Mouse (Mus musculus) thymus, postnatal 14 days (tissue): ENCODE results near the gene Nptxr.

Experiments used
- DNase-seq: peaks from one replicate; pipeline ENCODE4 v3.0.0; 2021

The Nptxr gene

GRCm38 (mm10) chr15:79787815-79788214 is 16.8 kb downstream of the Nptxr start:
- no peak for DNase-seq

DNA sequence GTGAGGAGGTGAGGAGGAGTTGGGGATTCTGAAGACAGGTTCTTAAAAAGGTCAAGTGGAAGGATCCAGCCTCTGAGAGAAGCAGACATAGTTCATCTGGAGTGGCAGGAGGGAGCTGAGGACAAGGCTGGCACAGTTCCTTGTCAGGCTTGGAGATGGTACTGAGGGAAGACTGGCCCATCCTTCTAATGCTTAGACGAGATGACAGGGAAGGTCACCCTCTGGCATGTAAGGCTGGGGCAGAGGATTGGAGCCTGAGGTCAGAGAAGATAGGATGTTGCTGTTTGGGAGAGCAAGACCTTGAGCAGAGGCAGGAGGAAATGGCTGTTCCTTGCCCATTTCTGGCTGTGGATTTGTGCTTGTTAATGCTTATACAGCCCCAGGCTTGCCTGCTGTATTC is 19.5 kb downstream of the Nptxr start:
- DNase-seq, result no peak

- no peak for DNase-seq
These were observed 26.8 kb downstream of the Nptxr start, which contains the start of gene Dnal4 for GRCm38 (mm10) chr15:79777749-79778148. Gene Dnal4 (minus strand): TSS chr15:79777849.

DNA sequence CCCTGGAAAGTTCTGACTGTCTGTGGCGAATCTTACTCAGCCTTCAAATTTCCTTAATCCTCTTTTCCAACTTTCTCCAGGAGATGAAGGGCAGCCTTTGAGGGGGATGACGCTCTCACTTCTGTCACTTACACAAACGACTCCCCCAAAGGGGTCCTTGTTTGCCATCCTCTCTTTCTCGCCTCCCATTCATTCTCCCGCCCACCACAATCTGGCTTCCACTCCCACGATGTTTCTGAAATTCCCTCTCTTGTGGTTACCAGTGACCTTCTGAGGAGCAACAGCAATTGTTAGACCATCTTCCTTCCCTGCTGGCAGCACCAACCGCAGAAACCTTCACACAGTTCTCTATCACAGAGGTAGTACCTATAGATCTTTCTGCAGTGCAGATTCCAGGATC is 28.9 kb downstream of the Nptxr start:
- no peak for DNase-seq

- DNase-seq, result peak; percentile 97
These were observed 30.2 kb downstream of the Nptxr start for GRCm38 (mm10) chr15:79774117-79775027.

DNA sequence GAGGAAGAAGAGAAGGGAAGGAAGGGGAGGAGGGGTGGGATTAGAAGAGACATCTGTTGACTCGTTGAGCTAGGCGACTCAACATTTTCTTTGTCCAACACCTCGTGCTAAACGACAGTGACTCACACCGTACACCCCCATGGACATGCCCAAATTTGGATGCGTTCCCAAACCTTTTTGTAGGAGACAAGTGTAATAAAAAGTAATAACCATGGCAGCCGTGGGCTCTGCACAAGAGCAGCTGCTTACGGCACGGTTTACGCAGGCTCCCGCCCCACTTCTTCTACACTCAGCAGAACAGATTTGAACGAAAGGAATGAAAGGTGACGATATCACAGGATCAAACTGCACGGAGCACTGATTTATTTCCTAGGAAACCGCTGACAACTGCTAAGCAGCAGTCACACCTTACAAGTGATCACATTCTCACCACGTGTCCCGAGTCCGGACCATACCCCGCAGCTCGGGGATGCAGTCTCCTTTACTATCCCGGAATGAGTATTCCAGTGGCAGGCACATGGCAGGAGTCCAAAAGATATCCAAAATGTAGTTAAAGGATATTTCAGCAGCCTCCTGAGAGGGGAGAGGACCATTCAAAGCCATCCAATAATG is 33.8 kb downstream of the Nptxr start:
- no peak for DNase-seq

- DNase-seq, result no peak
These were observed 36.3 kb downstream of the Nptxr start for GRCm38 (mm10) chr15:79768302-79768701.

GRCm38 (mm10) chr15:79767327-79767961 is 37.1 kb downstream of the Nptxr start:
- no peak for DNase-seq

- no peak for DNase-seq
These were observed 37.9 kb downstream of the Nptxr start for GRCm38 (mm10) chr15:79766586-79767071.

GRCm38 (mm10) chr15:79766168-79766567 is 38.4 kb downstream of the Nptxr start:
- DNase-seq, result no peak

DNA sequence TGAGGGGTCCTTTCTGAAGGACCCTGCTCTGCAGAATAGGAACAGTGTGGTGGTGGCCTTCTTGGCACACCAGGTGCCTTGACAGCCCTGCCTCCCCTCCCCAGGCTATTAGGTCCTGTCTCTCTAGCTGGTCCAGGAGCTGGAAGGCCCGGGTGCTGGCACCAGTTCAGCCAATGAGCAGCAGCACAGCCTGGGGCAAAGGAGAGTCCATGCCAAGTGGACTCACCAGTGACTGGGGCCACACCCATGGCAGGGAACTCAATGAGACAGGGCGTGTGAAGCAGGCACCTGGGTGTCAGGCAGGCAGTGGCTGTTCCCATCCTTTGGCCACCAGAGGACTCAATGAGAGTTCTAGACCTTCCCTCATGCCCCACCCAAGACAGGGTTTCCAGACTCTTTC is 39.2 kb downstream of the Nptxr start:
- DNase-seq, result no peak

- no peak for DNase-seq
These were observed 39.9 kb downstream of the Nptxr start for GRCm38 (mm10) chr15:79764539-79765267.

DNA sequence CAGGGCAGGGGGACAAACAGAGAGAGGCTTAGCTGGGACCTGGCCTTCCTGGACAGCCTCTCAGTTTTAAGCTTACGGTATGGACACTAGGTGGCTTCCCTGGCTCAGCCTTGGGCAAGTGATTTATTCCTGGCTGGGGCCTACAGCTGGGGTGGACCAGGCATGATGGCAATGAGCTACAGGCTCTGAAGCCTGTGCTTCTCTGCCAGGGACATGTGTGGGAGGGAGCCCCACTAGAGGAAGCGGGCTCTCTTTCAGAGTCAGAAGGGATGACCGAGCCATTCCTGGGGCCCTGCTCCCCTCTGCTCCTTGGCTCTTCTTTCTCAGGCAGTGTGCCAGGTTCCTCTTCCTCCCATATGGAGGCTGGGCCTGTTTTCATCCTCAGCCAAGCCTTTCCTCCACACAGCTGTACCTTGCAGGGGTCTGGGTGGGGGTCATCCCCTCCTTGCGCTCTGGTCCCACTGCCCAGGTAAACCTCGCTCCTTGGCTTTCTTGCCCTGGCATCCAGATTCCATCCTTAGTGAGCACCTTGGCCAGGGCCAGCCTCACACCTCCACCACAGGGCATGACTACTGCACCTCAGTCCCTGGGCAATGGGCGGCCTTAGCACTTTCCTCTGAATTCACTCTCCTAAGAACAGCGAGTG is 40.8 kb downstream of the Nptxr start:
- DNase-seq, result no peak

- no peak for DNase-seq
These were observed 41.6 kb downstream of the Nptxr start for GRCm38 (mm10) chr15:79763001-79763400.

DNA sequence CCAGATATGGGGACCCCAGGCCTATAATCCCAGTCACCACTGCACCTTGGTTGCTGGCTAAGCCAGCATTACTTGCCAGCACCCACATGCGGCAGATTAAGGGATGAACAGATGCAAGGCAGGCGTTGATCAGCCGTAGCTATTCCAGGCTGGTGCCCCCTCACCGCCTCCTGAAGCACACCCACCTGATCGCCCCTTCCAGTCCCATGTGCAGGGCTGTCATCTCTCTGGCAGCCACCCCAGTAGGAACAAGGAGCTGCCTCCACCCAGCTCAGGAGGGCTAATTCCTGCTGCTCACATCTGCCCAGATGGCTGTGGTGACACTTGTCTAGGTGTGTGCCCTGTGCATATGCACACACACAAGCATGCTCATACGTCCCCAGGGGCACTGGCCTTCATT is 43.6 kb downstream of the Nptxr start:
- no peak for DNase-seq

DNA sequence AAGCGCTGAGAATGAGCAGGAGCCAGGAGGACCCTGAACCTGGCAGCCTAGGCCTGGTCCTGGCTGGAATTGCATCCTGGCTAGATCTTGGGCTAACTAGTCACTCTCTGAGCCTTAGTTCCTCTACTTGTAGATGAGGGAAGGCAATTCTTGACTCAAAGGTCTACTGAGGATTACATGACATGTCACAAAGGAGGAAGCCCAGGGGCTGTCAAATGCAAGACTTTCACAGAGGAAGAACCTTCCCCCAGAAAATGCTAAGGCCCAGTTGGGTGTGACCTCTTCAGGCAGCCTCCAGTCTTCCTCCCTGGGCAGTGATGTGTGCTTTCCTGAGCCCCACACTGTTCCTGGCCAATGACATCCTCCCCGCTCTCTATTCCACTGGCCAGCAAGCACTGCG is 47.4 kb downstream of the Nptxr start:
- DNase-seq, result no peak

DNA sequence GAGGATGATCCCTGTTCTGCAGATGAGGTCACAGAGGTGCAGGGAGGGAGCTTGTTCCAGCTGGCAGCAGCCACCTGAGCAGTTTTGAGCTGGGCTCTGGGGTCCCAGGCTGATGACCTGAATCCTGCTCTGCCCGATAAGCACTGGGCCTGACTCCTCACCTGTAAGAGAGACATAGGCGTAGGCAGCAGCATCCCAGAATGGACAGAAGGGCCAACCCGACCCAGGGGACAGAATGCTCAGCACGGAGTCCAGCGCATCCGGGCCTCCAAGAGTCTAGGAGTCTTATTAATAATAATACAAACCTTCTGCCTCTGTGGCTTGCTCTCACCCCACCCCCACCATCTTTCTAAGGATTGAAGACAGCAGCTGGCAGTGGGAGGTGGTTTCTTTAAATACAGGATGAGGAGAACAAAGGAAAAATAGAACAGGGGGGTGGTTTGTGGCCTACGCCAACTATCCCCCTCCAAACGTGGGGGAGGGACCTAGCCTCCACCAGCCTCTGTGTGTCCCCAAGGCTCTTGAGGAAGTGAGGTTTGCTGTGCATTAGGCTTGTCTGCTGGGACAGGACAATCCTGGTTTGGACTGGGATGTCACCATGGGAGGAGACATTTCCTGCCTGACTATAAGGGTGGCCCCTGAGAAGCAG is 48.5 kb downstream of the Nptxr start:
- no peak for DNase-seq

GRCm38 (mm10) chr15:79755176-79755575 is 49.4 kb downstream of the Nptxr start:
- DNase-seq, result no peak

DNA sequence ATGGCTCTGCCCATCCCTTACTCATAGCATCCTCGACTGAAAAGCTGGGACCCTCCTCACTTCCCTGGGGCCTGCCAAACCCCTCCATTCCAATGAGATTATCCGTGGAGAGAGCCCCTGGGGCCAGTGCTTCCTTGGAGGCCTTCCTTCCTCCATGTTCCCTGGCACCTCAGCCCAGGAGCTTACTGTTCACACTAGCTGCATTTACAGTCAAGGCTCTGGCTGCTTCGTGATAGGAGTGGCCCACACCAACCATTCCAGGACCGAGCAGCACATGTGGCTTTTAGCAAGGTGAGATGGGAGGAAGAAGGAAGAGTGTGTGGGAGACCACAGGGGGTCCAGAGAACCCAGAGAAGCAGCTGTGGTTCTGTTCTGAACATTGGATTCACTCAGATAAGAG is 50.7 kb downstream of the Nptxr start:
- no peak for DNase-seq

- no peak for DNase-seq
These were observed 51.2 kb downstream of the Nptxr start for GRCm38 (mm10) chr15:79753420-79753752.

DNA sequence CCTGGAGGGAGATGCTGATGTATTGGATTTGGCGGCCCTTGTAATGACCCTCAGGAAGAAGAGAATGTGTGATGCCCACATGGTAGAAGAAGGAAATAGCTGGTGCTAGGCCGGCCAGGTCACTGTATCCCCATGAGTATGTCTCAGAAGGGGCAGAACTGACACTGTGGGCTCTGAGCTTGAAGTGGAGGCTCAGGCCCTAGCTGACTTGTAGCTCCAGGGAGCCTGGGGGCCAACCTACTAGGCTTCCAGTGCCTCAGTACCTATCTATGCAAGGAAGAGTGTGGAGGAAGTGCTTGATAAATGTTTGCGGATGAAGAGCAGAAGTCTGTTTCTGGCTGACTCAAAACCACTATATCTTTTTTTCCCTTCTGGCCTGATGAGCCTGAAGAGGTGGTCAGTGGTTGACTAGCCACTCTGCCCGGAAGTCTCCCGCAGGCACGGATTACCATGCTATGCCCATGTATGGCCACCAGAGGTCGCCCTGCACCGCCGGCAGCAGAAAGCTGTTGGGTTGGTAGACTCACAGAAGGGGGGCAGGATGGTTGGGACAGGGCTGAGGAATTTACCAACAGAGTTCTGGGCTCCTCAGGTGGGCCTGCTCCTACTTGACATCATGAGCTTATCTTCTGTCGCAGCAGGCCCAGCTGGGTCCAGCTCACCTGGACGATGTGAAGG is 51.7 kb downstream of the Nptxr start:
- peak; percentile 77 for DNase-seq
